Mouse (Mus musculus) olfactory bulb, adult 2 months (tissue): Measurements from ENCODE around the gene Phactr2. TPM values are rescaled to one million over a fixed set of nuclear protein-coding genes. Genes with fewer than 3 reads are reported as not detected.

Experiments
- H3K27ac ChIP-seq: fragments of 200-500 bp; 2 replicates; pipeline ENCODE4 v1.5.1; 2012; ENCODE audit warnings: low read depth, low read length; ENCODE audit not compliant: insufficient read depth
- H3K4me1 ChIP-seq: fragments of 200-500 bp; 2 replicates; pipeline ENCODE4 v1.6.1; 2012; ENCODE audit warnings: low read length; ENCODE audit not compliant: control insufficient read depth, insufficient read depth
- H3K4me3 ChIP-seq: fragments of 200-500 bp; 2 replicates; pipeline ENCODE4 v1.5.1; 2012; ENCODE audit warnings: mild to moderate bottlenecking, low read depth, low read length, moderate library complexity; ENCODE audit not compliant: insufficient read depth
- CTCF ChIP-seq: fragments of 200-500 bp; IDR thresholded peaks from 2 replicates; pipeline ENCODE4 v1.5.1; 2012; ENCODE audit warnings: low read depth, mild to moderate bottlenecking, low read length, moderate library complexity; ENCODE audit not compliant: insufficient read depth
- POLR2A ChIP-seq: fragments of 200-500 bp; IDR thresholded peaks from 2 replicates; pipeline ENCODE4 v1.6.1; 2012; ENCODE audit warnings: mild to moderate bottlenecking, low read depth, low read length, moderate library complexity; ENCODE audit not compliant: insufficient read depth
- WGBS: fragments of 180-500 bp; shearing (Covaris S2); methylation state at CpG from one replicate; pipeline ENCODE4 v1.1.7; 2018; 5-methylcytosine and 5-hydroxymethylcytosine counted together
- polyA plus RNA-seq: library from polyadenylated mRNA; stranded (reverse); fragments of >200 nt; gene quantifications from 2 replicates; pipeline ENCODE4 v1.2.4, GENCODE M21; 2012; ENCODE audit warnings: low replicate concordance; ENCODE audit not compliant: missing spikeins, insufficient read depth, insufficient read length

Phactr2 gene
- polyA plus RNA-seq, 1 experiment = not detected

GRCm38 (mm10) chr10:13360913-13361312 is 113.3 kb downstream of the Phactr2 start:
- Histone ChIP-seq H3K27ac (no peak overlapping the region), H3K4me3 (no peak overlapping the region), H3K4me1 (no peaks in the 10 kb centered on the region)
- TF ChIP-seq POLR2A = no peak
- TF ChIP-seq CTCF = no peak

DNA sequence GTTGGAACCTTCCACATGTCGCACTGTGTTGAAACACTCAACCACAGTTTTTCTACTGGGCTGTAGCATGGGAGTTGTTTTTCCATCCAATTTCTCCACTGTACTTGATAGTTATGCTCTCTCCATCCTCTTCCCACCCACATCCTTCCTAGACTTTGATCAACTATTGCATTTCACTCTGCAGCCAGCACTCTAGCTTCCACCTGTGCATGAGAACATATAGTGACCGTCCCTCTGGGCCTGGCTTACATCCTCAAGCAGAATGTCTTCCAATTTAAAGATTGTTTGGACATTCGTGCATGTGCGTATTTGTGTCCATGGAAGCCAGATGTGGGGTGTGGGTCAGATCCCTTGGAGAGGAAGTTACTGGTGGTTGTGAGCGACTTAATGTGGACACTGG is 114.4 kb downstream of the Phactr2 start:
- no peak overlapping the region for H3K4me3 ChIP-seq
- no peaks in the 10 kb centered on the region for H3K4me1 ChIP-seq
- TF ChIP-seq POLR2A = no peak
- TF ChIP-seq CTCF = no peak
- WGBS = 96% methylated on average over 5 of the region's 5 CpGs
- no peak overlapping the region for H3K27ac ChIP-seq

DNA sequence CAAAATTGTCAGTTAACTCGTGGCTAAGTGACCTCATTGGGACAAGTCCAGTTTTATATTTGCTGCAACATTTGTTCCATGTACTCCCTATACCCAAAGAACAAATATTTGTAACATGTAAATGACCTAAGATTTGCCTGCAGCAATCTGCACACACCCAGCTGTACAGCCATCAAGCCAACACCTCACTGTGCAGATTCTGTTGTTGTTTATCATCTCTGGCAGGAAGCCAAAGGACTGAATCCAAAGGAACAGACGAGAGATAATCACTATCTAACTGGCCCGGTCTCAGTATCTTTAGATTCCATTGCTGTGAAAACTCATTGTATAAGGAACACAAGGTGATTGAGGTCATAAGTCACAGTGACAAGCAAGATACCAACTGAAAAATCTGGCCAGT is 115.5 kb downstream of the Phactr2 start:
- no peak for TF ChIP-seq CTCF
- no peak for TF ChIP-seq POLR2A
- 35% methylated on average over 3 of the region's 3 CpGs for WGBS
- H3K4me1 ChIP-seq = no peaks in the 10 kb centered on the region
- H3K27ac ChIP-seq = no peak overlapping the region
- no peak overlapping the region for H3K4me3 ChIP-seq

- no peak overlapping the region for H3K4me3 ChIP-seq
- H3K4me1 ChIP-seq = no peaks in the 10 kb centered on the region
- 61% methylated on average over 5 of the region's 5 CpGs for WGBS
- TF ChIP-seq CTCF (no peak), POLR2A (no peak)
- H3K27ac ChIP-seq = no peak overlapping the region
These were observed 127.5 kb downstream of the Phactr2 start for GRCm38 (mm10) chr10:13346609-13347290.

DNA sequence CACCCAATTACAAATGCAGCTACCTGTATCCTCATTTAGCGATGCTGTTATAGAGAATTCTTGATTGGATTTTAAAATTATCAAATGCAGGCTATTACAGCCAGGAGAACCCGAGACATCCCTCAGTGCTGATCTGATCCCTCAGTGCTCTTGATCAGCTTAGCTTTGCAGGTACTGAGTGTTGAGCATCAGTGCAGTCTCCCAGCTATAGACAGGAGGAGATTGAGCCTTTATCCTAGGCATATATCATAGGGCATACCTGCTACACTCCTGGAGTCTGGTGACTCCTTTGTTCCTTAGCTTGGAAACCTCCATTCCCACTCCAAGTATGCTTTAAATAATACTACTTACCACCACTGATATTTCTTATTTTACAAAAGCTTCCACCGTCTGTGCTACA is 133.6 kb downstream of the Phactr2 start:
- 89% methylated on average over 3 of the region's 3 CpGs for WGBS
- Histone ChIP-seq H3K27ac (no peak overlapping the region), H3K4me1 (no peaks in the 10 kb centered on the region), H3K4me3 (no peak overlapping the region)
- TF ChIP-seq CTCF (no peak), POLR2A (no peak)

GRCm38 (mm10) chr10:13336964-13337363 is 137.2 kb downstream of the Phactr2 start:
- TF ChIP-seq POLR2A (no peak), CTCF (no peak)
- no peak overlapping the region for H3K4me3 ChIP-seq
- WGBS = 94% methylated on average over 4 of the region's 4 CpGs
- no peaks in the 10 kb centered on the region for H3K4me1 ChIP-seq
- no peak overlapping the region for H3K27ac ChIP-seq

DNA sequence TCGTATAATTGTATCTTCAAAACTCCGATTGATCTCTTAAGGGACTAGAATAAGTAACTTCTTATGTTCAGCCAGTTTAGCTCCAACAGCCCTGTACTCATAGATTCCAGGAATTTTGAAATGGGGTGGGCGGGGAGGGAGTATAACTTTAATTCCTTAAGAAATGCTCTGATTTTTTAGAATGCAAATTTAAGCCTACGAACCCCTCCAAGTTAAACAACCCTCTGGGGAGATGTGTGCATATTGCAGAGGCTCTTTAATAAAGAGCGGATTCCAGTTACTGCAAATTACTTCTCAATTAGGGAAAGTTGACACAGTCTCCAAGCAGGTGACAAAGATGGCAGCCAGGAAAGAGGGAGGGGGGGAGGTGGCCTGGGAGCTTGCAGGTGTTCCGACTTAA is 138.4 kb downstream of the Phactr2 start:
- Histone ChIP-seq H3K27ac (no peak overlapping the region), H3K4me3 (no peak overlapping the region), H3K4me1 (no peaks in the 10 kb centered on the region)
- 46% methylated on average over 6 of the region's 6 CpGs for WGBS
- TF ChIP-seq CTCF (no peak), POLR2A (no peak)

- no peak for TF ChIP-seq CTCF
- no peak for TF ChIP-seq POLR2A
- 40% methylated on average over 6 of the region's 6 CpGs for WGBS
- H3K4me1 ChIP-seq = no peaks in the 10 kb centered on the region
- no peak overlapping the region for H3K27ac ChIP-seq
- no peak overlapping the region for H3K4me3 ChIP-seq
These were observed 138.9 kb downstream of the Phactr2 start for GRCm38 (mm10) chr10:13335347-13335746.

GRCm38 (mm10) chr10:13333781-13334180 is 140.4 kb downstream of the Phactr2 start:
- H3K4me1 ChIP-seq = no peaks in the 10 kb centered on the region
- no peak for TF ChIP-seq CTCF
- TF ChIP-seq POLR2A = no peak
- WGBS = 70% methylated on average over 2 of the region's 2 CpGs
- no peak overlapping the region for H3K4me3 ChIP-seq
- H3K27ac ChIP-seq = no peak overlapping the region

DNA sequence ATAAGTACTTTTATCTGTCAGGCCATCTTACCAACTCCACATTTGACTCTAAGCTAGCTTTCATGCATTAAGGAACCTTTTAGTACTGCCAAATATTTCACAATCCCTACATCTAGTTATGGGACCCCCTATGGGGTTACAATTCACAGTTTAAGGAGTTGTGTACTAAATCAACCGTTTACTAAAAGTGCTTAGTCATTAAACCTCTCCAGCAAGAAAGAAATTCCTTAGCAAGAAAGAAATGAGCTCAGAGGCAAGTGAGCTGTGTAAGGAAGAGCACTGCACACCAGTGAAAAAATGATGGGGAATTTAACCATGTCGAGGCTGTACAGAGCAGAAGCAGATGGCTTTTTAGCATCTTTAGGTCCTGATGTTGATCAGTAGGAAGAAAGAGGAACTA is 141.2 kb downstream of the Phactr2 start:
- Histone ChIP-seq H3K27ac (no peak overlapping the region), H3K4me3 (no peak overlapping the region), H3K4me1 (no peaks in the 10 kb centered on the region)
- TF ChIP-seq POLR2A (no peak), CTCF (no peak)
- 28% methylated on average over 2 of the region's 2 CpGs for WGBS
